Mouse (Mus musculus) thymus, adult 18-20 months (tissue): ENCODE measurements around the gene Olfr1128.
"Not testable (repeated sequence)": the region's sequence is repeated elsewhere in the genome, so short reads cannot be mapped to it uniquely, and the experiment has no call there.

Experiments
- DNase-seq, 2 experiments: peaks; one replicate each; pipeline ENCODE4 v3.0.0; 2022; ENCODE audit warnings: mixed read lengths in 2 of 2

Gene Olfr1128

GRCm38 (mm10) chr2:87545442-87545841, at the start of gene Olfr1128:
Gene Olfr1128, minus strand, starts transcription at chr2:87545542.
- no peak for DNase-seq

GRCm38 (mm10) chr2:87573602-87574001, 28.3 kb upstream of the Olfr1128 start, which contains the start of gene Olfr1129:
Gene Olfr1129, plus strand, starts transcription at chr2:87573902.
- not testable (repeated sequence) for DNase-seq

GRCm38 (mm10) chr2:87534826-87535225, 10.5 kb downstream of the Olfr1128 start:
- no peak for DNase-seq

GRCm38 (mm10) chr2:87531496-87531895, 13.8 kb downstream of the Olfr1128 start, which contains the start of gene Olfr153:
Gene Olfr153, plus strand, starts transcription at chr2:87531796.
- no peak for DNase-seq

- DNase-seq = not testable (repeated sequence)
Observed at GRCm38 (mm10) chr2:87525899-87526616, 19.3 kb downstream of the Olfr1128 start.

GRCm38 (mm10) chr2:87520651-87521050, 24.7 kb downstream of the Olfr1128 start:
- no peak for DNase-seq

GRCm38 (mm10) chr2:87516581-87516980, 28.8 kb downstream of the Olfr1128 start:
- DNase-seq = no peak

- DNase-seq = no peak
Observed at GRCm38 (mm10) chr2:87515457-87516060, 29.8 kb downstream of the Olfr1128 start.

GRCm38 (mm10) chr2:87515046-87515445, 30.3 kb downstream of the Olfr1128 start:
- DNase-seq = no peak

GRCm38 (mm10) chr2:87506265-87506664, 39.1 kb downstream of the Olfr1128 start, which contains the start of gene Pramel6:
Gene Pramel6, plus strand, starts transcription at chr2:87506565.
- no peak for DNase-seq

- not testable (repeated sequence) for DNase-seq
Observed at GRCm38 (mm10) chr2:87496993-87497392, 48.3 kb downstream of the Olfr1128 start, which contains the start of gene Pramel7. Gene Pramel7, minus strand, starts transcription at chr2:87497093.
